Mouse (Mus musculus) small intestine, adult 2 months (tissue): ENCODE measurements around the gene Zdhhc21. TPM values are rescaled to one million over a fixed set of nuclear protein-coding genes. Genes with fewer than 3 reads are reported as not detected.

Source experiments
- H3K27ac ChIP-seq: fragments of 200-500 bp; 2 replicates; pipeline ENCODE4 v1.5.1; 2012; ENCODE audit warnings: low read depth, low read length, control low read depth, inconsistent platforms; ENCODE audit not compliant: insufficient read depth
- H3K27me3 ChIP-seq: fragments of 200-500 bp; 2 replicates; pipeline ENCODE4 v1.6.1; 2012; ENCODE audit warnings: mild to moderate bottlenecking, moderate library complexity, low read length, inconsistent platforms; ENCODE audit not compliant: control insufficient read depth, insufficient read depth
- H3K36me3 ChIP-seq: fragments of 200-500 bp; 2 replicates; pipeline ENCODE4 v1.6.1; 2012; ENCODE audit warnings: mild to moderate bottlenecking, low read length, control low read depth, inconsistent platforms; ENCODE audit not compliant: control insufficient read depth, insufficient read depth
- H3K4me1 ChIP-seq: fragments of 200-500 bp; 2 replicates; pipeline ENCODE4 v1.6.1; 2012; ENCODE audit warnings: low read length, inconsistent platforms, mixed read lengths; ENCODE audit not compliant: control insufficient read depth, insufficient read depth, insufficient read length
- H3K4me3 ChIP-seq: fragments of 200-500 bp; 2 replicates; pipeline ENCODE4 v1.5.1; 2012; ENCODE audit warnings: low read depth, mild to moderate bottlenecking, control low read depth, inconsistent platforms, low read length, moderate library complexity
- CTCF ChIP-seq: fragments of 200-500 bp; IDR thresholded peaks from 2 replicates; pipeline ENCODE4 v1.5.1; 2012; ENCODE audit warnings: low read depth, mild to moderate bottlenecking, control low read depth, inconsistent platforms, low read length, moderate library complexity, mixed read lengths; ENCODE audit not compliant: insufficient replicate concordance, insufficient read length; ENCODE audit errors: extremely low read depth
- POLR2A ChIP-seq: fragments of 200-500 bp; IDR thresholded peaks from 2 replicates; pipeline ENCODE4 v1.6.1; 2012; ENCODE audit warnings: low read depth, mild to moderate bottlenecking, control low read depth, inconsistent platforms, low read length, moderate library complexity
- WGBS: fragments of 180-500 bp; shearing (Covaris S2); methylation state at CpG from one replicate; pipeline ENCODE4 v1.1.7; 2018; 5-methylcytosine and 5-hydroxymethylcytosine counted together
- polyA plus RNA-seq: library from polyadenylated mRNA; depleted of rRNA; stranded (reverse); fragments of >200 nt; gene quantifications from 2 replicates; pipeline ENCODE4 v1.2.3, GENCODE M21; 2012; rRNA removed

Gene Zdhhc21
- polyA plus RNA-seq, 1 experiment = 1.1 TPM

DNA sequence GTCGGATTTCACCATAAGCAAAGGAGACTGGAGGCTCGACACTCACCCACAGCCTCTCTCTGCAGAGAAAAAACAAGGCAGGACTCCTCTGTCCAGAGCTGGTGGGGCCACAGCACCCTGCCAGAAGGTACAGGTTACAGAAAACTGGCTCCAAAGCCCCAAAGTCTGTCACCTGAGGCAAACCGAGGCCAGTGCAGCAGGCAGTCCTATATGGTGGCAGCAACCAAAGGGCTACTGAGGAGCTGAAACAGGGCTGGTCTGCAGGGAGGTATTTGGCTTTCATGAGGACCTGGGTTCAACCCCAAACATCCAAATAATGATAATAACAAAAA is 103.5 kb downstream of the Zdhhc21 start:
- Histone ChIP-seq H3K27ac (no peak overlapping the region), H3K4me3 (no peak overlapping the region), H3K4me1 (no peaks in the 10 kb centered on the region), H3K27me3 (no peaks in the 10 kb centered on the region), H3K36me3 (no peaks in the 10 kb centered on the region)
- TF ChIP-seq CTCF = no peak
- no peak for TF ChIP-seq POLR2A
- 30% methylated on average over 3 of the region's 3 CpGs for WGBS

DNA sequence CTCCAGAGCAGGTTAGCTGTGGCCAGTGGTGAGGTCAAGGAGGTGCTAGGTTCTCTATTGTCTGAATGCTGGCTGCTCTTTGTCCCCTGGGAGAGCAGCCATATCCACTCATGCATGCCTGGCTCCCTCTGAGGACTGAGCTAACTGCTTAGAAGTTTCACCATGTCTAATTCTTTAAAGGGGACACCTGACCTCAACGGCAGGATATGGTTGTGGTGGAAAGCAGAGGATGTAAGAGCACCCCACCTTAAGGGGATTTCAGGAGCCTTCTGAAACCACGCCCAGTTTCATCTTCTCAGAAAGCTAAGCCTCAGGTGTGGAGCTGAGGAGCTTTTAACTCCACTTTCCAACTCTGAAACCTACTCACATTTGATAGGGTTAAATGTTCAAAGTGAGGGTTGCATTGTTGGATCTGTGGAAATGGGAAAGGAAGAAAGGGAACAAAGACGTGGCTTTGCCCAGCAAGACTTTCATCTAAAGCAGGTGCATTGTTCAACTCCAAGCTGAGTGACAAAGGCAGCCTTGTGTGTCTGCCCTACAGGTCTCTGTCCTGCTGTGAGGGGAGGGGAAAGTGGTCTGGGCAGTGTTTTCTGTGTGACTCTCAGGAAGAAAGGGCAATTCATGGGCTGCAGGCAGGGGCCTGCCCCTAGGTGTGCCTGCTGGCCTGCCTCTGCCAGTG is 104.0 kb downstream of the Zdhhc21 start:
- WGBS = 48% methylated on average over 3 of the region's 3 CpGs
- TF ChIP-seq CTCF (no peak), POLR2A (no peak)
- H3K36me3 ChIP-seq = no peaks in the 10 kb centered on the region
- H3K4me1 ChIP-seq = no peaks in the 10 kb centered on the region
- no peaks in the 10 kb centered on the region for H3K27me3 ChIP-seq
- H3K4me3 ChIP-seq = no peak overlapping the region
- H3K27ac ChIP-seq = no peak overlapping the region

Other genes with a start within 250 kb of the Zdhhc21 start
- gene Nfib, start 154.2 kb downstream of the Zdhhc21 start, polyA plus RNA-seq = 2.8 and 4.7 TPM in 2 replicates
- gene Cer1, start 25.2 kb upstream of the Zdhhc21 start, polyA plus RNA-seq = not detected in 2 replicates
- gene Frem1, start 192.4 kb upstream of the Zdhhc21 start, polyA plus RNA-seq = 0.48 and 0.52 TPM in 2 replicates